ENCODE assay signal across 25 mouse cellular contexts in genomic region chr10:107359296-107359695, GRCm38 (mm10).
"Had no signal": no experiment of that assay in that cellular context is flagged by ENCODE, and none has a peak within 500 bp of the region (broad histone marks: within the 10 kb centered on the region; RNA-seq: fewer than 3 reads in every experiment).

No protein-coding gene starts in this region.

- H3K4me1 ChIP-seq: heart, embryonic 10.5 days; heart, embryonic 12.5 days; hindbrain, embryonic 13.5 days; kidney, embryonic 15.5 days; limb, embryonic 15.5 days; liver, embryonic 12.5 days had no signal

- H3K4me3 ChIP-seq: heart, adult 2 months; heart, embryonic 10.5 days; heart, embryonic 12.5 days; hindbrain, embryonic 13.5 days; hindbrain, embryonic 15.5 days; kidney, embryonic 15.5 days; limb, embryonic 13.5 days; limb, embryonic 15.5 days; liver, embryonic 12.5 days had no signal

- H3K27ac ChIP-seq: heart, adult 2 months; heart, embryonic 10.5 days; hindbrain, embryonic 13.5 days; hindbrain, embryonic 15.5 days; hindbrain, postnatal 0 days; kidney, embryonic 15.5 days; kidney, postnatal 0 days; limb, embryonic 13.5 days; limb, embryonic 15.5 days; liver, embryonic 12.5 days; liver, embryonic 14.5 days had no signal

- H3K27me3 ChIP-seq: heart, embryonic 12.5 days; hindbrain, embryonic 13.5 days; hindbrain, embryonic 15.5 days; kidney, embryonic 15.5 days; limb, embryonic 13.5 days; limb, embryonic 15.5 days; liver, embryonic 12.5 days had no signal

- DNase-seq: gastrocnemius, postnatal 14 days; gastrocnemius, postnatal 36 days; heart, adult 11 months; heart, adult 2 months; heart, postnatal 10 days; heart, postnatal 36 days; kidney, adult 11 months; kidney, adult 2 months; kidney, adult 9 months; kidney, postnatal 14 days; kidney, postnatal 36 days; layer of hippocampus, adult 9-11 months; layer of hippocampus, postnatal 36 days; left cerebral cortex, postnatal 4 days had no signal
